Mouse (Mus musculus): Measurements from ENCODE around the gene Tgfbr3. TPM values are rescaled to one million over a fixed set of nuclear protein-coding genes. Genes with fewer than 3 reads are reported as not detected.

Tgfbr3 gene
- polyA plus RNA-seq, 1 experiment, result 27.7 TPM

DNA sequence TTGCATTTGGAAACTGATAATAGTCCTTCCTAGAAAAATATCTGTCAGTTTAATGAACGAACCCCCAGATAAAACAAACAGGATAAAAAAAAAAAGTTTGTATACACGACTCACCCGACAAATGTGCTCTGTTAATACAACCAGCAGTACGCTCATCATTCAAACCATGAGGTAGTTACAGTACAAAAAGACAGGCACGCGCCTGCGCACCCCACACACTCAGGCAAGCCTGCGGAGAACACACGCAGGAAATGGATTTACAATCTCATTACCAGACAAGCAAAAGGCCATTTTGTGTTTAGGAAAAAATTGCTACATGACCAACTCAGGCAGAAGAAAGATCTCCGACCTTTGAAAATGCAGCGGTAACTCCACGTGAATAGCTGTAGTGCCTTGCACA lies 182.6 kb downstream of the Tgfbr3 start:
- DNase-seq, result no peak
- TF ChIP-seq POLR2A (IDR thresholded peaks at IDR 0.05; ENCODE audit: low read depth, low read length) (no peak), CTCF (conservative IDR thresholded peaks at IDR 0.05; ENCODE audit: insufficient read depth, insufficient read length, low read depth, low read length) (no peak)
- Histone ChIP-seq H3K4me1 (ENCODE audit: control insufficient read depth, insufficient read depth, low read length) (no peaks in the 10 kb centered on the region), H3K36me3 (ENCODE audit: control insufficient read depth, insufficient read depth, low read length) (no peaks in the 10 kb centered on the region), H3K27ac (ENCODE audit: insufficient read depth, low read depth, low read length) (no peak overlapping the region), H3K27me3 (replicated peaks; ENCODE audit: control insufficient read depth, insufficient read depth, low read length) (no peaks in the 10 kb centered on the region), H3K4me3 (ENCODE audit: insufficient read depth, low read depth, low read length) (no peak overlapping the region)
- WGBS, result 83% methylated on average over 12 of the region's 12 CpGs

DNA sequence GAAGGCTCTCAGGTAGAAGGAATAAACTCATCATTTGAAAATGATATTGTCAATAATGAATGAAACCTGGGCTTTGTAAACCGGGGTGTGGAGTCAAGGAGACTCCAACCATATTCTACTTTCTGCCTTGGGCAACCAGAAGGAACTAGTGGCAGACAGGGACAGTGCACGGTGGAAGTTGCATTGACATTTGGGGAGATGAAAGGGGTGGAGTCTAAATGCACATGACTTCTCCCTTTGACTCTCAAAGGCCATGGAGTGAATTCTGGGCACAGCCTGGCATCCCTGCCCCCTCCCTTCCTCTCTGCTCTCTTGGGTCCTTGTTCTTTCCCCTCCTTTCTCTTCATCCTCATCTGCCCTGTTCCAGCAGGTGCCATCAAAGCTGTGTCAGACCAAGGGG lies 183.3 kb downstream of the Tgfbr3 start:
- H3K36me3 ChIP-seq (ENCODE audit: control insufficient read depth, insufficient read depth, low read length), result no peaks in the 10 kb centered on the region
- H3K4me3 ChIP-seq (ENCODE audit: insufficient read depth, low read depth, low read length), result no peak overlapping the region
- no peak for TF ChIP-seq CTCF (conservative IDR thresholded peaks at IDR 0.05; ENCODE audit: insufficient read depth, insufficient read length, low read depth, low read length)
- no peak for TF ChIP-seq POLR2A (IDR thresholded peaks at IDR 0.05; ENCODE audit: low read depth, low read length)
- 0 out of 2 replicates have a peak, but pooled peaks cover 2% of the 10 kb centered on the region for H3K4me1 ChIP-seq (ENCODE audit: control insufficient read depth, insufficient read depth, low read length)
- no peak for DNase-seq
- no peak overlapping the region for H3K27ac ChIP-seq (ENCODE audit: insufficient read depth, low read depth, low read length)
- no peaks in the 10 kb centered on the region for H3K27me3 ChIP-seq (replicated peaks; ENCODE audit: control insufficient read depth, insufficient read depth, low read length)
- WGBS, result 77% methylated on average over 2 of the region's 2 CpGs

DNA sequence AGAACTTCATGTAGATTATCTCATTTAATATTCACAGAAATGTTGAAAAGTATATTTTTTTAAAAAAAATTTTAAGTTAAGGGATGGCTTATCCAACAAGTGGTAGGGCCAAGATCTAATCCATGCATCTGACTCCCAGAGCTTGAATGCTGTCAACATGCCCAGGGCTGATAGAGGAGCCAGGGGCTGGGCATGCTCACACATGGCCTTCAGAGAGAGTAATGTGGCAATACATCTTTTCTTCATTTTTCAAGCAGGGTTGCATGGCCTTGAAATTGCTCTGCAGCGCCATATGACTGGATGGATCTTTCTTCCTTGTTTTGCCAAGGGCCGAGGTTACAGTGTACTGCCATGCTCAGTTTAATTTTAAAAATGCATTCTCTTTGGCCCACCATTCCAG lies 185.8 kb downstream of the Tgfbr3 start:
- DNase-seq, result no peak
- H3K4me1 ChIP-seq (ENCODE audit: control insufficient read depth, insufficient read depth, low read length), result peaks cover 13% of the 10 kb centered on the region
- no peak overlapping the region for H3K4me3 ChIP-seq (ENCODE audit: insufficient read depth, low read depth, low read length)
- 96% methylated on average over 2 of the region's 2 CpGs for WGBS
- TF ChIP-seq CTCF (conservative IDR thresholded peaks at IDR 0.05; ENCODE audit: insufficient read depth, insufficient read length, low read depth, low read length) (no peak), POLR2A (IDR thresholded peaks at IDR 0.05; ENCODE audit: low read depth, low read length) (no peak)
- H3K27ac ChIP-seq (ENCODE audit: insufficient read depth, low read depth, low read length), result no peak overlapping the region
- no peaks in the 10 kb centered on the region for H3K36me3 ChIP-seq (ENCODE audit: control insufficient read depth, insufficient read depth, low read length)
- H3K27me3 ChIP-seq (replicated peaks; ENCODE audit: control insufficient read depth, insufficient read depth, low read length), result no peaks in the 10 kb centered on the region

DNA sequence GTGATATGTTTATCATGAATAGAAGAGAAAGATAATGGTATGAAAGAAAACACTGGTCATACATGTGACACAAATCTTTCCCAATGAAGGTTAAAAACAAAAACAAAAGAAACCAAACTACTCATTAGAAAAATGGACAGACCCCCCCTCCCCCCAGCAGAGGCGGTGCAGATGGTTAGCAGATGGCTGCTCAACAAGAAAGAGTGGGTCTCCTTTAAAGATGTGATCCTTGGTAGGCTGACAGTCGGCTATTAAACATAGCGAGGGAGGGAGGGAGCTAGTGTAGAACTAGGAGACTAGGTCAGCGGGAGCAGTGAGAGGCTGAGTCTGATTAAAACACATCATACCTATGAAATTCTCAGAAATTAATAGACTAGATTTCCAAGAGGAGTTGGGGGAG lies 186.5 kb downstream of the Tgfbr3 start:
- Histone ChIP-seq H3K27ac (ENCODE audit: insufficient read depth, low read depth, low read length) (no peak overlapping the region), H3K36me3 (ENCODE audit: control insufficient read depth, insufficient read depth, low read length) (no peaks in the 10 kb centered on the region), H3K27me3 (replicated peaks; ENCODE audit: control insufficient read depth, insufficient read depth, low read length) (no peaks in the 10 kb centered on the region), H3K4me1 (ENCODE audit: control insufficient read depth, insufficient read depth, low read length) (peaks cover 13% of the 10 kb centered on the region), H3K4me3 (ENCODE audit: insufficient read depth, low read depth, low read length) (no peak overlapping the region)
- DNase-seq, result no peak
- WGBS, result 77% methylated on average over 4 of the region's 4 CpGs
- no peak for TF ChIP-seq POLR2A (IDR thresholded peaks at IDR 0.05; ENCODE audit: low read depth, low read length)
- no peak for TF ChIP-seq CTCF (conservative IDR thresholded peaks at IDR 0.05; ENCODE audit: insufficient read depth, insufficient read length, low read depth, low read length)

DNA sequence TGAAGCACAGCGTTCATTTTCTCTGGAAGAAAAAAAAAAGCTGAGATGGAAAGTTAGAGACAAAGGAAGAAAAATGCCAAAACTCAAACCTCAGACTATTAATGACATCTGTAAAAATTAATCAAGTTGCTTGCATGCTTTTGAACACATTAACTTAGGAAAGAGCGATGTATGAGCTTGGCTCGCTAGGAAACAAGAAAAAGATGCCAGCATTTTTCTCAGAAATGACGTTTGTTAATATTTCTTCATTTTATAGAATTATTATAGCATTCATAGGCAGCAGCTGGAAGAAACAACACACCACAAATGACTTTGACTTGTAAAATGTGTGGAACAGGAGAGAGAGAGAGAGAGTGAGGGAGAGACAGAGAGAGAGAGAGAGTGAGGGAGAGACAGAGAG lies 187.7 kb downstream of the Tgfbr3 start:
- H3K4me1 ChIP-seq (ENCODE audit: control insufficient read depth, insufficient read depth, low read length), result peaks cover 13% of the 10 kb centered on the region

DNA sequence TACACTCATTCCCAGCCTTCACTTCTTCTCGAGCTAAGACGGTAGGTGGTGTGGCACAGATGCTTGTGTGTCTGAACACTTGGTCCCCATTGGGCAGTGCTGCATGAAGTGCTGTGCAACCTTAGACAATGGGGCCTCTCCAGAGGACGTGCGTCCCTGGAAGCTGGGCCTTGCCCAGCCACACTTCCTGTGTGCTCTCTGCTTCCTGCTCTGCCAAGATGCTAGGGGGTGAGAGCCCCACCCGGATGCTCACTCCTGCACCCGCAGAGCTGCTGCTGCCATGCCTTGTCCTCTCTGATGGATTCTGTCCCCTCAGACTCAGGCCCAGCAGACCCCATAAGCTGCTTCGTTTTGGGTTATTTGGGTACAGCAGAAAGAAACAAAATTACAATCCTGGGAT lies 188.3 kb downstream of the Tgfbr3 start:
- no peak for TF ChIP-seq CTCF (conservative IDR thresholded peaks at IDR 0.05; ENCODE audit: insufficient read depth, insufficient read length, low read depth, low read length)
- TF ChIP-seq POLR2A (IDR thresholded peaks at IDR 0.05; ENCODE audit: low read depth, low read length), result no peak
- Histone ChIP-seq H3K4me3 (ENCODE audit: insufficient read depth, low read depth, low read length) (no peak overlapping the region), H3K27me3 (replicated peaks; ENCODE audit: control insufficient read depth, insufficient read depth, low read length) (no peaks in the 10 kb centered on the region), H3K36me3 (ENCODE audit: control insufficient read depth, insufficient read depth, low read length) (no peaks in the 10 kb centered on the region), H3K27ac (ENCODE audit: insufficient read depth, low read depth, low read length) (no peak overlapping the region), H3K4me1 (ENCODE audit: control insufficient read depth, insufficient read depth, low read length) (peaks cover 13% of the 10 kb centered on the region)
- DNase-seq, result no peak
- 63% methylated on average over 7 of the region's 7 CpGs for WGBS

More for the DNA sequence above, 187.7 kb downstream of the Tgfbr3 start:
- TF ChIP-seq CTCF (conservative IDR thresholded peaks at IDR 0.05; ENCODE audit: insufficient read depth, insufficient read length, low read depth, low read length) (no peak), POLR2A (IDR thresholded peaks at IDR 0.05; ENCODE audit: low read depth, low read length) (no peak)
- Histone ChIP-seq H3K27me3 (replicated peaks; ENCODE audit: control insufficient read depth, insufficient read depth, low read length) (no peaks in the 10 kb centered on the region), H3K4me3 (ENCODE audit: insufficient read depth, low read depth, low read length) (no peak overlapping the region), H3K36me3 (ENCODE audit: control insufficient read depth, insufficient read depth, low read length) (no peaks in the 10 kb centered on the region), H3K27ac (ENCODE audit: insufficient read depth, low read depth, low read length) (no peak overlapping the region)
- WGBS, result 69% methylated on average over 4 of the region's 4 CpGs
- DNase-seq, result no peak

DNA sequence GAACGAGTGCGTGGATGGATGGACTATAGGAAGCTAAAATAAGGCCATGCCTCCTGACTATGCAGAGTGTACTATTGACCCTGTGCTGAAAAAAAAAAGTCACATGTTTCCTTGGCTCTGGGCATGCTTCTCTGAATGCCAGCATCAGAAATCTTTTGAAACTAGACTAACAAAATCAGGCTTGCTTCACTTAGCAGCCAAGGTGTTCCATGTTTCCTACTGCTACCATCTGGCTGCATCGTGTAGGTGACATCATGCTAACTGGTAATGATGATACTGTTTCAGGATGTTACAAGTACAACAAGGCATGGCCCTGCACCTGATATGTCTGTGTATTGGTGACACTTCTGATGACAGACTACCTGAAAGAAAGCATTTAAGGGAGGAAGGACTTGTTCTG lies 189.8 kb downstream of the Tgfbr3 start:
- DNase-seq, result peak; percentile 43
- Histone ChIP-seq H3K27me3 (replicated peaks; ENCODE audit: control insufficient read depth, insufficient read depth, low read length) (no peaks in the 10 kb centered on the region), H3K4me1 (ENCODE audit: control insufficient read depth, insufficient read depth, low read length) (peaks cover 13% of the 10 kb centered on the region), H3K4me3 (ENCODE audit: insufficient read depth, low read depth, low read length) (no peak overlapping the region), H3K36me3 (ENCODE audit: control insufficient read depth, insufficient read depth, low read length) (no peaks in the 10 kb centered on the region), H3K27ac (ENCODE audit: insufficient read depth, low read depth, low read length) (no peak overlapping the region)
- 53% methylated on average over 3 of the region's 3 CpGs for WGBS
- no peak for TF ChIP-seq POLR2A (IDR thresholded peaks at IDR 0.05; ENCODE audit: low read depth, low read length)
- TF ChIP-seq CTCF (conservative IDR thresholded peaks at IDR 0.05; ENCODE audit: insufficient read depth, insufficient read length, low read depth, low read length), result no peak

DNA sequence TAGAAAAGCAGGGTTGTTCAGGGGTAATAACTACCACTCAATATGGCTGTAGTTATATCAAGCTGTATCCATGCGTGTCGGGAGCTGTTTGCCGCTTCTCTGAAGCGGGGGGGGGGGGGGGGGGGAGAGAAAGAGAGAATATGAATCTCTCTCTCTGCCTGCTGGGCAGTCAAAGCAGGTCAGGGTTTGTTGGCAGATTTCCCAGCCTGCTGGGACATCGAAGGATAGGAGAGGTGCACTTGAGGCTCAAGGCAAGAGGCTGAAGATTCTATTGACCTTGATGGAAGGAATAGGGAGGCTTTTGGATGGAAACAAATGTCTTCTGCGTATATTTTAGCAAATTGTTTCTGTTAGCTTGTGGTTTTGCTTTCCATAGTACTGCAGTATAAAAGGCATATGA lies 190.4 kb downstream of the Tgfbr3 start:
- DNase-seq, result peak; percentile 29
- Histone ChIP-seq H3K36me3 (ENCODE audit: control insufficient read depth, insufficient read depth, low read length) (no peaks in the 10 kb centered on the region), H3K4me3 (ENCODE audit: insufficient read depth, low read depth, low read length) (no peak overlapping the region), H3K27me3 (replicated peaks; ENCODE audit: control insufficient read depth, insufficient read depth, low read length) (no peaks in the 10 kb centered on the region), H3K27ac (ENCODE audit: insufficient read depth, low read depth, low read length) (no peak overlapping the region), H3K4me1 (ENCODE audit: control insufficient read depth, insufficient read depth, low read length) (peaks cover 13% of the 10 kb centered on the region)
- TF ChIP-seq CTCF (conservative IDR thresholded peaks at IDR 0.05; ENCODE audit: insufficient read depth, insufficient read length, low read depth, low read length) (no peak), POLR2A (IDR thresholded peaks at IDR 0.05; ENCODE audit: low read depth, low read length) (no peak)
- 36% methylated on average over 6 of the region's 6 CpGs for WGBS

Measured in kidney, adult 2 months (tissue).